Mouse (Mus musculus) midbrain, embryonic 11.5 days (tissue): Measurements from ENCODE around the gene Dapk3. TPM values are rescaled to one million over a fixed set of nuclear protein-coding genes. Genes with fewer than 3 reads are reported as not detected.
"Not testable (repeated sequence)": the region's sequence is repeated elsewhere in the genome, so short reads cannot be mapped to it uniquely, and the experiment has no call there.

Experiments
- ATAC-seq: fragments of 200-750 bp; cut with Nextera tagmentation; 2 replicates; pipeline ENCODE4 v1.8.0; 2017; ENCODE audit warnings: moderate TSS enrichment, moderate library complexity; ENCODE audit not compliant: low FRiP score
- DNase-seq: peaks from one replicate; pipeline ENCODE4 v3.0.0; 2015; ENCODE audit warnings: low spot score; ENCODE audit errors: missing footprints
- H3K27ac ChIP-seq: fragments of 300-500 bp; sonication (generic); 2 replicates; pipeline ENCODE4 v1.5.1; 2014; ENCODE audit warnings: low read depth, low read length
- H3K27me3 ChIP-seq: fragments of 300-500 bp; sonication (generic); 2 replicates; pipeline ENCODE4 v1.6.1; 2014; ENCODE audit warnings: mild to moderate bottlenecking, low read length, moderate library complexity, mixed read lengths; ENCODE audit not compliant: control insufficient read depth, insufficient read depth
- H3K36me3 ChIP-seq: fragments of 300-500 bp; sonication (generic); 2 replicates; pipeline ENCODE4 v1.6.1; 2014; ENCODE audit warnings: mild to moderate bottlenecking, low read length, moderate library complexity, mixed read lengths; ENCODE audit not compliant: control insufficient read depth, insufficient read depth
- H3K4me1 ChIP-seq: fragments of 300-500 bp; sonication (generic); 2 replicates; pipeline ENCODE4 v1.6.1; 2014; ENCODE audit warnings: low read length; ENCODE audit not compliant: control insufficient read depth, insufficient read depth
- H3K4me2 ChIP-seq: fragments of 300-500 bp; sonication (generic); 2 replicates; pipeline ENCODE4 v1.6.1; 2014; ENCODE audit warnings: mild to moderate bottlenecking, moderate library complexity
- H3K4me3 ChIP-seq: fragments of 300-500 bp; sonication (generic); 2 replicates; pipeline ENCODE4 v1.5.1; 2014; ENCODE audit warnings: low read depth, low read length
- H3K9ac ChIP-seq: fragments of 300-500 bp; sonication (generic); 2 replicates; pipeline ENCODE4 v1.6.1; 2014; ENCODE audit warnings: low read length
- H3K9me3 ChIP-seq: fragments of 300-500 bp; sonication (generic); 2 replicates; pipeline ENCODE4 v1.6.1; 2016; ENCODE audit warnings: low read length; ENCODE audit not compliant: control insufficient read depth
- WGBS: fragments of 180-500 bp; shearing (Covaris S2); extraction: QIAGEN DNeasy Blood & Tissue Kit; methylation state at CpG from one replicate; pipeline ENCODE4 v1.1.7; 2014; 5-methylcytosine and 5-hydroxymethylcytosine counted together
- polyA plus RNA-seq: library from polyadenylated mRNA; unstranded; fragments of >200 nt; fragmentation: Nextera tagmentation; extraction: Ambion mirVana; gene quantifications from 2 replicates; pipeline ENCODE4 v1.2.1, GENCODE M21; 2014

Gene Dapk3
- polyA plus RNA-seq, 1 experiment from 2014 or later = 50.6 TPM

- 24% methylated on average over 1 of the region's 1 CpGs for WGBS
Observed at GRCm38 (mm10) chr10:81217267-81217666, 34.5 kb downstream of the Dapk3 start.

GRCm38 (mm10) chr10:81217964-81218363, 35.2 kb downstream of the Dapk3 start:
- no peak overlapping the region for H3K27ac ChIP-seq
- no peaks in the 10 kb centered on the region for H3K9me3 ChIP-seq
- 40% methylated on average over 7 of the region's 7 CpGs for WGBS
- H3K4me1 ChIP-seq = no peaks in the 10 kb centered on the region
- H3K27me3 ChIP-seq = no peaks in the 10 kb centered on the region
- peak; percentile 59; the same call in 1 of the 2 replicates for ATAC-seq
- no peak overlapping the region for H3K4me3 ChIP-seq
- DNase-seq = peak; percentile 92
- no peak overlapping the region for H3K9ac ChIP-seq
- H3K4me2 ChIP-seq = no peak overlapping the region
- H3K36me3 ChIP-seq = peaks cover 3% of the 10 kb centered on the region

More at GRCm38 (mm10) chr10:81217267-81217666, 34.5 kb downstream of the Dapk3 start:
- H3K4me3 ChIP-seq, H3K4me1 ChIP-seq, H3K9me3 ChIP-seq, H3K9ac ChIP-seq, H3K27ac ChIP-seq, H3K36me3 ChIP-seq, ATAC-seq, DNase-seq, H3K4me2 ChIP-seq, H3K27me3 ChIP-seq: not testable (repeated sequence)

- no peaks in the 10 kb centered on the region for H3K4me1 ChIP-seq
- H3K4me3 ChIP-seq = no peak overlapping the region
- no peak overlapping the region for H3K9ac ChIP-seq
- H3K27me3 ChIP-seq = no peaks in the 10 kb centered on the region
- WGBS = 92% methylated on average over 5 of the region's 5 CpGs
- no peak overlapping the region for H3K27ac ChIP-seq
- ATAC-seq (no peak), DNase-seq (no peak)
- H3K4me2 ChIP-seq = no peak overlapping the region
- peaks cover 2% of the 10 kb centered on the region; the same call in 1 of the 2 replicates for H3K36me3 ChIP-seq
- H3K9me3 ChIP-seq = no peaks in the 10 kb centered on the region
Observed at GRCm38 (mm10) chr10:81221402-81222015, 38.7 kb downstream of the Dapk3 start.

GRCm38 (mm10) chr10:81223731-81224130, 40.9 kb downstream of the Dapk3 start:
- not testable (repeated sequence) for H3K4me3 ChIP-seq, H3K36me3 ChIP-seq, H3K9ac ChIP-seq, ATAC-seq, H3K27me3 ChIP-seq, H3K4me1 ChIP-seq, DNase-seq, H3K4me2 ChIP-seq, H3K9me3 ChIP-seq, H3K27ac ChIP-seq
- WGBS = 63% methylated on average over 2 of the region's 2 CpGs

- H3K27ac ChIP-seq = no peak overlapping the region
- H3K36me3 ChIP-seq = no peaks in the 10 kb centered on the region
- H3K9me3 ChIP-seq = no peaks in the 10 kb centered on the region
- H3K4me3 ChIP-seq = peak overlapping the region; percentile 51
- 11% methylated on average over 20 of the region's 20 CpGs for WGBS
- peaks cover 12% of the 10 kb centered on the region for H3K4me1 ChIP-seq
- peak; percentile 88 for DNase-seq
- ATAC-seq = 0 out of 2 replicates have a peak, but pooled peaks have one; percentile 20
- no peaks in the 10 kb centered on the region; the same call in 1 of the 2 replicates for H3K27me3 ChIP-seq
- peak overlapping the region; percentile 76 for H3K9ac ChIP-seq
- peak overlapping the region; percentile 73 for H3K4me2 ChIP-seq
Observed at GRCm38 (mm10) chr10:81229735-81230437, 47.1 kb downstream of the Dapk3 start.

- Histone ChIP-seq H3K36me3 (no peaks in the 10 kb centered on the region), H3K9me3 (no peaks in the 10 kb centered on the region), H3K4me3 (peak within 1 kb of the TSS; percentile 51), H3K27ac (0 out of 2 replicates have a peak within 1 kb of the TSS, but pooled peaks have one; percentile 46), H3K4me1 (peaks cover 12% of the 10 kb centered on the region), H3K4me2 (peak within 1 kb of the TSS; percentile 73), H3K27me3 (no peaks in the 10 kb centered on the region; the same call in 1 of the 2 replicates), H3K9ac (peak within 1 kb of the TSS; percentile 76)
- WGBS = 5% methylated on average over 27 of the region's 27 CpGs
- DNase-seq = peak; percentile 94
- ATAC-seq = peak; percentile 88
Observed at GRCm38 (mm10) chr10:81230438-81231332, 47.9 kb downstream of the Dapk3 start, which contains the start of gene Atcay. Gene Atcay, minus strand, starts transcription at chr10:81230833.

- Histone ChIP-seq H3K36me3 (no peaks in the 10 kb centered on the region), H3K4me1 (peaks cover 12% of the 10 kb centered on the region), H3K9me3 (no peaks in the 10 kb centered on the region), H3K9ac (no peak overlapping the region; the same call in 1 of the 2 replicates), H3K27me3 (no peaks in the 10 kb centered on the region; the same call in 1 of the 2 replicates), H3K4me2 (peak overlapping the region; percentile 73), H3K27ac (no peak overlapping the region), H3K4me3 (peak overlapping the region; percentile 51; the same call in 1 of the 2 replicates)
- ATAC-seq = no peak
- DNase-seq = no peak
- WGBS = 52% methylated on average over 7 of the region's 7 CpGs
Observed at GRCm38 (mm10) chr10:81231436-81231835, 48.6 kb downstream of the Dapk3 start.

GRCm38 (mm10) chr10:81232580-81233225, 49.9 kb downstream of the Dapk3 start, which contains the start of gene Zfr2:
Gene Zfr2, plus strand, starts transcription at chr10:81233155.
- peak within 1 kb of the TSS; percentile 73 for H3K9ac ChIP-seq
- H3K27ac ChIP-seq = no peak within 1 kb of the TSS
- H3K36me3 ChIP-seq = no peaks in the 10 kb centered on the region
- ATAC-seq = peak; percentile 77
- H3K27me3 ChIP-seq = no peaks in the 10 kb centered on the region; the same call in 1 of the 2 replicates
- no peaks in the 10 kb centered on the region for H3K9me3 ChIP-seq
- H3K4me2 ChIP-seq = peak within 1 kb of the TSS; percentile 67
- H3K4me3 ChIP-seq = peak within 1 kb of the TSS; percentile 74
- peak; percentile 96 for DNase-seq
- 10% methylated on average over 29 of the region's 29 CpGs for WGBS
- peaks cover 12% of the 10 kb centered on the region for H3K4me1 ChIP-seq
